Mouse (Mus musculus): ENCODE measurements around the gene Zfyve9.

GRCm38 (mm10) chr4:108595785-108596184 is 184.8 kb downstream of the Zfyve9 start:
- TF ChIP-seq POLR2A (IDR thresholded peaks at IDR 0.05; ENCODE audit: control insufficient read depth, low read depth, low read length) = no peak
- no peak for TF ChIP-seq CTCF (IDR thresholded peaks at IDR 0.05; ENCODE audit: control insufficient read depth, insufficient read depth, insufficient replicate concordance, low read depth, low read length)
